Mouse (Mus musculus) frontal cortex, adult (tissue): ENCODE measurements at regions not wholly inside any gene's neighbourhood (a gene's known extent, or its start where the extent isn't known, plus 50 kb on each side); places are given as distances from the start of the nearest gene placed in this dataset.

Source experiments
- ATAC-seq: cut with Nextera tagmentation; 2 replicates; pipeline ENCODE4 v1.9.2; 2017; ENCODE audit warnings: mild to moderate bottlenecking, moderate library complexity, mixed read lengths; ENCODE audit not compliant: low TSS enrichment

GRCm38 (mm10) chr10:16592870-16593269 lies 1130.1 kb upstream of the Cited2 start:
- ATAC-seq = no peak

DNA sequence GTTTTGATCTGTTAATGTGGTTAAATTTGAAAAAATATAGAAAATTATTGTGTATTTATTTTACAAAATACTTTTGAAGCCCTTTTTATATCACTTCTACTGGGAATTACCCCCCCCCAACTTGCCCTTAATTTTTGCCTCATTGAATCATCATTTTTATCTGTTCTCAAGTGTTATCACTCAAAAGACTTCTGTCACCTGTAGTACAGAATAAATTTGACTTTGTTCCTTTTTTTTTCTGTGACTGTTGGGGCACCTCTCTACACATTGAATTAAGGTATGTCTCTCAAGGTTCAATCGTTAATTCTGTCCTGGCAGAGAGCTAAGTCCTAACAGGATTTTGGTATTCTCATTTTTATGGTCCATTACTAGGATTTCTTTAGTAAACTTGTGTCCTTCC lies 1123.0 kb upstream of the Cited2 start:
- ATAC-seq = no peak

DNA sequence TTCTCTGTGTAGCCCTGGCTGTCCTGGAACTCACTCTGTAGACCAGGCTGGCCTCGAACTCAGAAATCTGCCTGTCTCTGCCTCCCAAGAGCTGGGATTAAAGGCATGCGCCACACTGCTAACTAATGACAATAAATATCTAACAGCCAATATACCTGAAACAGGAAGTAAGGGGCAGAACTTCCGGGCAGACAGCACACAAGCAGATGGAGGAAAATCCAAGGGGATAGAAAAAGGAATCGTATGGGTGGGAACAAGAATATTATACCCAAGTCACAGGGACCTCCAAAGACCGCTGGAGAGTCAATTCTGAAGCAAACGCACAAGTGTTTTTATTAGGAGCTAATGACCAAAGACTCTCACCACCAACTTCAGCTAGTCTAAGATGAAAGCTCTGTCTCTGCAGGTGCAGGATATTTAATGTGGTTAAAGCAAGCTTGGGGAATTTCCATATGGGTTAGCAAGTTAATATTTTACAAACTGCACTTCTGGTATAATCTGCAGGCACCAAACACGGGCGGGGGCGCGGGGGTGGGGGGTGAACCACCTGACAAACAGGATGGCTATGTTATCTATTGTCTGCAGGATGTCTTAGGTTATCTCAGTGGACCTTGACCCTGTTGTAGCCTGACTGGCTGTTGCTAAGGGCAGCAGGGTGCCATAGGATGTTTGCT lies 1122.3 kb upstream of the Cited2 start:
- ATAC-seq = no peak

- no peak for ATAC-seq
Observed at GRCm38 (mm10) chr10:16601225-16601595, 1121.8 kb upstream of the Cited2 start.

GRCm38 (mm10) chr10:16608339-16608738 lies 1114.7 kb upstream of the Cited2 start:
- no peak for ATAC-seq

GRCm38 (mm10) chr10:16618752-16619151 lies 1104.3 kb upstream of the Cited2 start:
- no peak for ATAC-seq

DNA sequence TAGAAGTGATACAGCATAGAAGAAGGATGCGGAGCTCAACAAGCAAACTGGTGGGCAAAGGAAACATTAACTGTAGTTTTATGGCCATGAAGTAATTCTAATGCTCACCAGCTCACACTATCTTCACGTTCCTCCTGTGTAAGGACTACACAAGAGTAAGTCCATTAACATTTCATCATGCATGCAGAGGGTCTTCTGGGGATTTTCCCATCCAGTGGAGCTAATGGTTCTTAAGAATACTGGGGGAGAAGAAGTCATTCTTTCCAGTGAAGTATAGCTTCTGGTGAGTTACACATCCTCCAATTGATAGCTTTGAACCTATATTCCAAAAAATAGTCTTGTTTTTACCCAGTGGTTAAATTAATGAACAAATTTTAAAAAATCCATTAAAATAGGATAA lies 1103.4 kb upstream of the Cited2 start:
- ATAC-seq = no peak

- no peak for ATAC-seq
Observed at GRCm38 (mm10) chr10:16620804-16621559, 1102.0 kb upstream of the Cited2 start.

- no peak for ATAC-seq
Observed at GRCm38 (mm10) chr10:16622821-16623220, 1100.2 kb upstream of the Cited2 start.

GRCm38 (mm10) chr10:16633236-16633635 lies 1089.8 kb upstream of the Cited2 start:
- ATAC-seq = no peak

DNA sequence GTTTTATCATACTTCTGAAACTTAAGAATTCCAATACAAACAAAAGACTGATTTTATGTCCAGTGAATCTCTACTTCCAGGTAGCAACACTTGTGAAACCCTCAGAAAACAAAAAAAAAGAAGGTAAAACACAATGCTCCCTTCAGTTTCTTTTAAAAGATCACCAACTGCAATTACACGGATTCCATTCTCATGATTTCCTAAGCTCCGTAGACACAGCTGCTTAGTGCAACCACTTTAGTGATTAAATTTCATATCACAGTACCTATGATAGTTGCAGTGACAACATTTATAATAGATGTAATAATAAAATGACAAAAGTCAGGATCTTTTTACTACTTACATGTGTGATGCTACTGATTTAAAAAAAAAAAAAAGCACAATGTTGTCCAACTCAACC lies 1087.6 kb upstream of the Cited2 start:
- ATAC-seq = no peak

- ATAC-seq = peak; percentile 65; the same call in 1 of the 2 replicates
Observed at GRCm38 (mm10) chr10:16637006-16637405, 1086.0 kb upstream of the Cited2 start.

DNA sequence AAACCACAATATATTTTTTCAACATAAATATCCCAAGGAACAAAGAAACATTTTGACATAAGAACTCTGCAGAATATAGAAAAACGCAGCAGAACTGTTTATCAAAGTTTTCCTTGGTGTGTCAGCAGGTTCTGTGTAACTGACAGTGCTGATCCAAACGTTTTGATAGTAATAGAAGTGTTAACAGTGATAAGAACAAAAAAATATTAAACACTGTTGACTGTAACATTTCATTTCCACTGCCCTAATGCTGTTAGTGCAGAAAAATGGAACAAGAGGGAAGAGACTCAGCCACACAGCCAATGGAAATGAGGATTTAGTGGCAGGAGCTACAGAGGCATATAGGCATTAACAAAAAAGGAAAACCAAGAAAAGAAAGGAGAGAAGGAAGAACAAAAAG lies 1084.9 kb upstream of the Cited2 start:
- ATAC-seq = no peak

DNA sequence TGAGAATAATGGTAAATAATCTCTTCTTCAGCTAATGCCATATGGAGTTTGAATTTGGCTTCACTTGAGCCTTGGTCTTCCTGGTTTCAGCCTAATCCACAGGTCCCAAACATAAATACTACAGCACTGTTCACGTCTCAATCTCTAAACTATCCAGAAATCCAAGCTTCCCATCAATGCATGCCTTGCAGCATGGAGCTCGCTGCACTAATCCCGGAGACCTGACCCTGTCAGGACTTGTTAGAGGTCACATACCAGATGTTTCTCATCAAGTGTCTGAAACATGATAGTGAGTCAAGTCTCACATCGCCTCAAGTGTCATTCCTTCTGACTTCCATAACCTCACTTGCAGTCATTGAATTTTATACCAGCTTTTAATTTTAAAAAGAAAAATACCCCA lies 1082.9 kb upstream of the Cited2 start:
- no peak for ATAC-seq

GRCm38 (mm10) chr10:16650120-16650519 lies 1072.9 kb upstream of the Cited2 start:
- ATAC-seq = no peak

DNA sequence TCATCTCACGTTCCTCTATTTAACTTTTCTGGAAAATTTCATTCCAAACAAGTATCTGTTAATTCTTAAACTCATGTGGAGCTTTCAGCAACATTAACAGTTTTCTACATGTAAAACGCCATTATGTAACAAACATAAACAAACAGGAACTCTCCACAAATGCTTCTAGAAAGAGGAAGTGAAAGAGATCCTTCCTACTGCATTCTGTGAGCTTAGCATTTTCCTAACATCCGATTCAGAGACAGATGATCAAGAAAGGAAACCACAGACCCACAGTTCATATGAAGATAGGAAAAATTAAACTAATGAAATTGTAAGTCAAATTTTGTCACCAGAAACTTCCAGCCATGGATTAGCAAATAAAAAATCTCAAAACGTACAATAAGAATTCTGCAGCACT lies 1070.6 kb upstream of the Cited2 start:
- no peak for ATAC-seq

DNA sequence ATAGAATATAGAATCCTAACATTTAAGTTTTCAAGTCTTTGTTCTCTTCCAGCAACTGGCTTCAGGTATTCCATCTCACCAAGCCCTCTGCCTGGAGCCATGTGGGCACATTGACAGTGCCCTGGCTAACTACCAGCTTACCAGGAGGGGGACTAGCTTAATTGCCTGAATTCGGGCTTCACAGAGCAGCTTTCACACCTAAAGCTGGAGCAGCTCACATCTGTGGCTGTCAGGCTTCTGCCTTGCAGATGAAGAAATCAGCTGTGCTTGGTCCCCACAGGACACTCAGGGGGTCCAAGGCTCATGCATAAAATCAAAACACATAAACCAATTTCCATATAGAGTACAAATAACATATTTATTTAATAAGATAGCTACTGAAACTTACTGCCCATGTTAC lies 1058.5 kb upstream of the Cited2 start:
- ATAC-seq = no peak

DNA sequence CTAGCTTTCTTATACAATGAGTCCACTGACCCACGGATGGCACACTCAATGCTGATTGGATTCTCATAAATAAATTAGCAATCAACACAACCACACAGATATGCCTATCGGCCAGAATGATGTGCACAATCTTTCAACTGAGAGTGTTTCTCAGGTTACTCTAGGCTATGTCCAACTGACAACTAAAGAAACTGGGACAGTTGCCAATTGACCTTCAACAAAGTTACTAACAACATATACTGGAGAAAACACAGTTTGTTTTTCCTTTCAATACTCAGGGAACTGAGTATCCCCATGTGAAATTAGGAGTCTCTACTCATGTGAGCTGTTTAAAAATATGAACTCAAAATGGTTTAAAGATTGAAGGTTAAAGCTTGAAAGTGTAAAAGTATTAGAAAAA lies 1052.7 kb upstream of the Cited2 start:
- no peak for ATAC-seq

- ATAC-seq = peak; percentile 89
Observed at GRCm38 (mm10) chr10:16681001-16681400, 1042.0 kb upstream of the Cited2 start.

DNA sequence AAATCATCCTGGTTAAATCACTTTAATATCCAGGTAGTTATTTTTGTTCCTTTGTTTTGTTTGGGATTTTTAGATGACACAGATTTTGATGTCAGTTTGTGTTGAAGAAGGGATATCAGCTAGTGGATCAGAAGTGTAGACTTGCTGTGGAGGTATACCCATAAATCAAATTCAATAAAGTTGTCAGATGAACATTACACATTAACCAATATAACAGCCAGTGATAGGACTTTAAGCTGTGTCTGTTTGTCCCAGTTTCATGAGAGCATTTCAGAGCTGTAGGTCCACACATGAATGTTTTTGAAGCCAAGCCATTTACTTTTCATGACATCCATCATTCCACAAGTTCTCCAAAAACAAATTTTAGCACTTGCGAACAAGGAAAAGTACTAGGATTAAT lies 1037.7 kb upstream of the Cited2 start:
- ATAC-seq = no peak

DNA sequence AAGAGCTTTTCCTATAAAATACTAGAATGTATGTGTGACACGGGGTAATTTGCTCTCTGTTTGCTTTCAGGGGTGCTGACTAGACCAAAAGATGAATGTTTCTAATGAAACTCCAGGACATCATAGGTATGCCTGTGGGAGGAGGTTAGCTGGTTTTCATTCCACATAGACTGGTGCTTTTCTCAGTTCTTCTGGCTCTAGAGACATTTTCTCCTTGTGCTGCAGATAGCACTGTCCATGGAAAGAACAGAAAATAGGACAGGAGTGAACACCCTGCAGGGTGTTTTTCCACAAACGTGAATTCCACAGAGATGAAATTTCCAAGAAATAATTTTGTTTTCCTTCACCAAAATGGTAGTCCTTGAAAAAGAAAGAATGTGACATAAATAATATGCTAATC lies 1016.0 kb upstream of the Cited2 start:
- peak; percentile 73 for ATAC-seq

- no peak for ATAC-seq
Observed at GRCm38 (mm10) chr10:16713143-16713542, 1009.9 kb upstream of the Cited2 start.

DNA sequence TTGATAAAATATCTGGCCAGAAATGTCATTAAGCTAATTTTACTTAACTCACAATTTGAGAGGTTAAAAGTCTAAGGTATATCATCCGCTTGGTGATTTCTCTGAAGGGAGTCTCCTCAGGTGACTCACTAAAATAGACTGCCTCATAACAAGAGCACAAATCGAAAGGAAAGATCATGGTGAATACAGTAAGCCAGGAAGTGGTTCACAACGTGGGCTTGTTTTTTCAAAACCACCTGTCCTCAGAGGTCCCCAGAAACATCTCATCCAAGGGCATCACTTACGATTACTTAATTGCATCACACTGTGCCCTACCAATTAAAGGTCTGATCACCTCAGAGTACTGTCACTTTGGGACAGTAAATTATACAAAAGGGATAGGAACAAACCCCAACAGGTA lies 1009.0 kb upstream of the Cited2 start:
- no peak for ATAC-seq

DNA sequence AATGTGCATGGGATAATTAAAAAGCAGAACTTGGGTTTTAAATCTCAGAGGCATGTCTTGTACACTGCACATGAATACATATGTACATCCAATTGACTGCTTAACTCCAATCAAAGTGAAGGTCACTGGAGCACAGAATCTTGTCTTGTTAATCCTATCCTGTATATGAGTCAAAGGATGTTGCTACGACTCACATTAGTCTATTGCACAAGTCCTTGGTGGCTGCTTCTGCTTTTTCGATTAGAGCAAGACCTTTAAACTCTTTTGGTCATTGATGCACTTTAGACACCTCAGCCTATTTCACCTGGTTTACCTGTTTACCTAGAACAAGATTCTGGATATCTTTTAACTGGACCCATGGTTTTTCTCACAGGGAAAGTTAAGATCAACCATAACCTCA lies 1008.5 kb upstream of the Cited2 start:
- no peak for ATAC-seq
